Mouse (Mus musculus) forebrain, embryonic 11.5 days (tissue): ENCODE measurements around the gene Ncam1. TPM values are rescaled to one million over a fixed set of nuclear protein-coding genes. Genes with fewer than 3 reads are reported as not detected.

Experiments used
- ATAC-seq: fragments of 200-750 bp; cut with Nextera tagmentation; replicated peaks from 2 replicates; pipeline ENCODE4 v1.8.0; 2017; ENCODE audit warnings: moderate TSS enrichment; ENCODE audit not compliant: low FRiP score
- DNase-seq: peaks from one replicate; pipeline ENCODE4 v3.0.0-alpha.2; 2017; ENCODE audit warnings: low spot score
- H3K27ac ChIP-seq: fragments of 300-500 bp; sonication (generic); 2 replicates; pipeline ENCODE4 v1.5.1; 2014; ENCODE audit warnings: low read depth, low read length
- H3K27me3 ChIP-seq: fragments of 300-500 bp; sonication (generic); 2 replicates; pipeline ENCODE4 v1.6.1; 2014; ENCODE audit warnings: mild to moderate bottlenecking, low read length, mixed read lengths; ENCODE audit not compliant: control insufficient read depth, insufficient read depth
- H3K36me3 ChIP-seq: fragments of 300-500 bp; sonication (generic); 2 replicates; pipeline ENCODE4 v1.6.1; 2014; ENCODE audit warnings: mild to moderate bottlenecking, low read length, moderate library complexity, mixed read lengths; ENCODE audit not compliant: control insufficient read depth, insufficient read depth
- H3K4me1 ChIP-seq: fragments of 300-500 bp; sonication (generic); replicated peaks from 2 replicates; pipeline ENCODE4 v1.6.1; 2014; ENCODE audit warnings: low read length, mixed read lengths; ENCODE audit not compliant: control insufficient read depth, insufficient read depth
- H3K4me2 ChIP-seq: fragments of 300-500 bp; sonication (generic); 2 replicates; pipeline ENCODE4 v1.6.1; 2014; ENCODE audit warnings: low read depth, mild to moderate bottlenecking, low read length, moderate library complexity, mixed read lengths; ENCODE audit not compliant: severe bottlenecking
- H3K4me3 ChIP-seq: fragments of 300-500 bp; sonication (generic); 2 replicates; pipeline ENCODE4 v1.5.1; 2014; ENCODE audit warnings: low read depth, low read length
- H3K9ac ChIP-seq: fragments of 300-500 bp; sonication (generic); 2 replicates; pipeline ENCODE4 v1.6.1; 2014; ENCODE audit warnings: low read length
- H3K9me3 ChIP-seq: fragments of 300-500 bp; sonication (generic); 2 replicates; pipeline ENCODE4 v1.6.1; 2016; ENCODE audit warnings: low read length, mixed read lengths; ENCODE audit not compliant: control insufficient read depth
- WGBS: fragments of 180-500 bp; shearing (Covaris S2); extraction: QIAGEN DNeasy Blood & Tissue Kit; methylation state at CpG from one replicate; pipeline ENCODE4 v1.1.7; 2014; 5-methylcytosine and 5-hydroxymethylcytosine counted together
- polyA plus RNA-seq: library from polyadenylated mRNA; unstranded; fragments of >200 nt; fragmentation: Nextera tagmentation; extraction: Ambion mirVana; gene quantifications from 2 replicates; pipeline ENCODE4 v1.2.1, GENCODE M21; 2014

Ncam1 gene
- polyA plus RNA-seq = 69.6 and 78.0 TPM in 2 replicates

GRCm38 (mm10) chr9:49798806-49799205 is at the start of gene Ncam1:
Ncam1 (minus strand) TSS chr9:49798925.
- no peaks in the 10 kb centered on the region for H3K9me3 ChIP-seq
- DNase-seq (peak; percentile 98), ATAC-seq (peak; percentile 85)
- H3K4me1 ChIP-seq = no peaks in the 10 kb centered on the region
- under 1% methylated on average over 23 of the region's 23 CpGs for WGBS
- peak within 1 kb of the TSS; percentile 78 for H3K9ac ChIP-seq
- H3K27ac ChIP-seq = peak within 1 kb of the TSS; percentile 65; the same call in 1 of the 2 replicates
- peak within 1 kb of the TSS; percentile 94 for H3K4me2 ChIP-seq
- H3K4me3 ChIP-seq = peak within 1 kb of the TSS; percentile 68
- no peaks in the 10 kb centered on the region for H3K36me3 ChIP-seq
- no peaks in the 10 kb centered on the region for H3K27me3 ChIP-seq

GRCm38 (mm10) chr9:49834013-49834412 is 35.3 kb upstream of the Ncam1 start:
- Histone ChIP-seq H3K9ac (no peak overlapping the region), H3K4me1 (no peaks in the 10 kb centered on the region), H3K36me3 (no peaks in the 10 kb centered on the region), H3K27me3 (no peaks in the 10 kb centered on the region), H3K9me3 (no peaks in the 10 kb centered on the region), H3K27ac (no peak overlapping the region), H3K4me3 (no peak overlapping the region), H3K4me2 (no peak overlapping the region)
- WGBS = 94% methylated on average over 1 of the region's 1 CpGs
- ATAC-seq (no peak), DNase-seq (no peak)

- Histone ChIP-seq H3K9me3 (no peaks in the 10 kb centered on the region), H3K36me3 (no peaks in the 10 kb centered on the region), H3K4me3 (no peak overlapping the region), H3K27ac (no peak overlapping the region), H3K4me2 (no peak overlapping the region), H3K9ac (no peak overlapping the region), H3K4me1 (no peaks in the 10 kb centered on the region), H3K27me3 (no peaks in the 10 kb centered on the region)
- WGBS = 91% methylated on average over 8 of the region's 8 CpGs
- DNase-seq (no peak), ATAC-seq (no peak)
These were observed 28.9 kb upstream of the Ncam1 start for GRCm38 (mm10) chr9:49827671-49828070.

GRCm38 (mm10) chr9:49816115-49816650 is 17.5 kb upstream of the Ncam1 start:
- H3K4me3 ChIP-seq = no peak overlapping the region
- ATAC-seq (no peak), DNase-seq (no peak)
- H3K4me2 ChIP-seq = no peak overlapping the region
- H3K9me3 ChIP-seq = no peaks in the 10 kb centered on the region
- no peaks in the 10 kb centered on the region for H3K36me3 ChIP-seq
- H3K27me3 ChIP-seq = no peaks in the 10 kb centered on the region
- WGBS = 82% methylated on average over 10 of the region's 10 CpGs
- H3K27ac ChIP-seq = no peak overlapping the region
- no peak overlapping the region for H3K9ac ChIP-seq
- no peaks in the 10 kb centered on the region; the same call in 1 of the 2 replicates for H3K4me1 ChIP-seq

GRCm38 (mm10) chr9:49814442-49814841 is 15.7 kb upstream of the Ncam1 start:
- DNase-seq (no peak), ATAC-seq (no peak)
- WGBS = 89% methylated on average over 2 of the region's 2 CpGs
- no peak overlapping the region for H3K27ac ChIP-seq
- H3K9me3 ChIP-seq = no peaks in the 10 kb centered on the region
- H3K27me3 ChIP-seq = no peaks in the 10 kb centered on the region
- H3K4me3 ChIP-seq = no peak overlapping the region
- H3K4me2 ChIP-seq = no peak overlapping the region
- no peaks in the 10 kb centered on the region for H3K36me3 ChIP-seq
- no peak overlapping the region for H3K9ac ChIP-seq
- H3K4me1 ChIP-seq = no peaks in the 10 kb centered on the region; the same call in 1 of the 2 replicates

GRCm38 (mm10) chr9:49803222-49803621 is 4.5 kb upstream of the Ncam1 start:
- no peak overlapping the region for H3K27ac ChIP-seq
- no peaks in the 10 kb centered on the region for H3K27me3 ChIP-seq
- no peaks in the 10 kb centered on the region for H3K36me3 ChIP-seq
- no peak overlapping the region for H3K9ac ChIP-seq
- DNase-seq = no peak
- no peaks in the 10 kb centered on the region for H3K4me1 ChIP-seq
- no peak for ATAC-seq
- 77% methylated on average over 3 of the region's 3 CpGs for WGBS
- no peak overlapping the region for H3K4me3 ChIP-seq
- H3K4me2 ChIP-seq = no peak overlapping the region
- no peaks in the 10 kb centered on the region for H3K9me3 ChIP-seq

- peak overlapping the region; percentile 65; the same call in 1 of the 2 replicates for H3K27ac ChIP-seq
- peak overlapping the region; percentile 94 for H3K4me2 ChIP-seq
- H3K4me3 ChIP-seq = peak overlapping the region; percentile 68
- ATAC-seq = peak; percentile 55
- H3K27me3 ChIP-seq = no peaks in the 10 kb centered on the region
- no peaks in the 10 kb centered on the region for H3K9me3 ChIP-seq
- DNase-seq = peak; percentile 85
- under 1% methylated on average over 58 of the region's 58 CpGs for WGBS
- H3K36me3 ChIP-seq = no peaks in the 10 kb centered on the region
- no peaks in the 10 kb centered on the region for H3K4me1 ChIP-seq
- peak overlapping the region; percentile 78 for H3K9ac ChIP-seq
These were observed 729 bp downstream of the Ncam1 start for GRCm38 (mm10) chr9:49797821-49798571.

- WGBS = 0% methylated on average over 15 of the region's 15 CpGs
- ATAC-seq (no peak; the same call in 1 of the 2 replicates), DNase-seq (no peak)
- H3K4me2 ChIP-seq = peak overlapping the region; percentile 94
- peak overlapping the region; percentile 78 for H3K9ac ChIP-seq
- H3K4me3 ChIP-seq = peak overlapping the region; percentile 68
- no peaks in the 10 kb centered on the region for H3K9me3 ChIP-seq
- no peak overlapping the region for H3K27ac ChIP-seq
- H3K27me3 ChIP-seq = no peaks in the 10 kb centered on the region
- H3K36me3 ChIP-seq = no peaks in the 10 kb centered on the region
- H3K4me1 ChIP-seq = no peaks in the 10 kb centered on the region
These were observed 1.3 kb downstream of the Ncam1 start for GRCm38 (mm10) chr9:49797508-49797820.
